Mouse (Mus musculus) cerebellum, adult 2 months (tissue): ENCODE data around the gene Jmjd4. TPM values are rescaled to one million over a fixed set of nuclear protein-coding genes. Genes with fewer than 3 reads are reported as not detected.

Source experiments
- DNase-seq, 2 experiments: peaks; one replicate each; pipeline ENCODE4 v3.0.0; 2021
- H3K27ac ChIP-seq: fragments of 200-500 bp; 2 replicates; pipeline ENCODE4 v1.5.1; 2012; ENCODE audit warnings: low read length, control low read depth, inconsistent platforms; ENCODE audit not compliant: insufficient read depth
- H3K27me3 ChIP-seq: fragments of 200-500 bp; 2 replicates; pipeline ENCODE4 v1.6.1; 2012; ENCODE audit warnings: inconsistent platforms, mild to moderate bottlenecking, low read length, moderate library complexity; ENCODE audit not compliant: control insufficient read depth, insufficient read depth
- H3K4me1 ChIP-seq: fragments of 200-500 bp; 2 replicates; pipeline ENCODE4 v1.6.1; 2011; ENCODE audit warnings: low read length; ENCODE audit not compliant: control insufficient read depth, insufficient read depth
- H3K4me3 ChIP-seq: fragments of 200-500 bp; replicated peaks from 2 replicates; pipeline ENCODE3; 2011; ENCODE audit warnings: mild to moderate bottlenecking, low read depth, low read length, control low read depth; ENCODE audit not compliant: insufficient read depth
- CTCF ChIP-seq: fragments of 200-500 bp; IDR thresholded peaks from 2 replicates; pipeline ENCODE4 v1.5.1; 2011; ENCODE audit warnings: low read depth, mild to moderate bottlenecking, control low read depth, low read length, moderate library complexity, borderline replicate concordance; ENCODE audit not compliant: insufficient read depth
- POLR2A ChIP-seq: fragments of 200-500 bp; IDR thresholded peaks from 2 replicates; pipeline ENCODE4 v1.6.1; 2011; ENCODE audit warnings: low read length, control low read depth, borderline replicate concordance; ENCODE audit not compliant: insufficient read depth
- WGBS: fragments of 180-500 bp; shearing (Covaris S2); methylation state at CpG from one replicate; pipeline ENCODE4 v1.1.7; 2018; 5-methylcytosine and 5-hydroxymethylcytosine counted together
- polyA plus RNA-seq: library from polyadenylated mRNA; depleted of rRNA; stranded (reverse); fragments of >200 nt; gene quantifications from 2 replicates; pipeline ENCODE4 v1.2.3, GENCODE M21; 2012; rRNA removed

The Jmjd4 gene
- polyA plus RNA-seq, 1 experiment = 11.6 TPM

GRCm38 (mm10) chr11:59505839-59506712 is 56.2 kb downstream of the Jmjd4 start:
- DNase-seq = peak; percentile 86 to 88
- TF ChIP-seq CTCF (no peak), POLR2A (peak; percentile 45; the same call in 1 of the 2 replicates)
- H3K27me3 ChIP-seq = no peaks in the 10 kb centered on the region
- under 1% methylated on average over 66 of the region's 71 CpGs for WGBS
- peak overlapping the region; percentile 65 for H3K4me3 ChIP-seq
- H3K4me1 ChIP-seq = peaks cover 12% of the 10 kb centered on the region; the same call in 1 of the 2 replicates
- H3K27ac ChIP-seq = peak overlapping the region; percentile 59

GRCm38 (mm10) chr11:59506713-59507074 is 56.8 kb downstream of the Jmjd4 start:
- Histone ChIP-seq H3K4me1 (peaks cover 12% of the 10 kb centered on the region; the same call in 1 of the 2 replicates), H3K27ac (peak overlapping the region; percentile 59), H3K27me3 (no peaks in the 10 kb centered on the region), H3K4me3 (peak overlapping the region; percentile 65)
- TF ChIP-seq CTCF = 0 out of 2 replicates have a peak, but pooled peaks have one; percentile 3
- TF ChIP-seq POLR2A = no peak
- no peak for DNase-seq
- WGBS = under 1% methylated on average over 14 of the region's 14 CpGs

Other genes with a start within 250 kb of the Jmjd4 start
- 53.9 and 57.3 TPM in 2 replicates for gene Mrpl55, start 247.6 kb upstream of the Jmjd4 start, polyA plus RNA-seq
- 28.4 and 29.6 TPM in 2 replicates for gene 2310033P09Rik, start 241.7 kb upstream of the Jmjd4 start, polyA plus RNA-seq
- gene Arf1, start 221.8 kb upstream of the Jmjd4 start, polyA plus RNA-seq = 514 and 515 TPM in 2 replicates
- not detected in 2 replicates for gene Wnt3a, start 159.3 kb upstream of the Jmjd4 start, polyA plus RNA-seq
- gene Wnt9a, start 143.1 kb upstream of the Jmjd4 start, polyA plus RNA-seq = 0.67 and 0.79 TPM in 2 replicates
- 0.11 TPM in 1 of 2 replicates, not detected in the other for gene Prss38, start 74.4 kb upstream of the Jmjd4 start, polyA plus RNA-seq
- gene Snap47, start 1.1 kb downstream of the Jmjd4 start, polyA plus RNA-seq = 445 and 459 TPM in 2 replicates
- gene Zfp867, start 22.4 kb downstream of the Jmjd4 start, polyA plus RNA-seq = 4.5 and 4.9 TPM in 2 replicates
- gene Zkscan17, start 76.7 kb downstream of the Jmjd4 start, polyA plus RNA-seq = 12.4 and 13.1 TPM in 2 replicates
- 0.26 and 0.73 TPM in 2 replicates for gene Nlrp3, start 91.5 kb downstream of the Jmjd4 start, polyA plus RNA-seq
- not detected in 2 replicates for gene Olfr222, start 126.2 kb downstream of the Jmjd4 start, polyA plus RNA-seq
- gene Olfr223, start 143.2 kb downstream of the Jmjd4 start, polyA plus RNA-seq = not detected in 2 replicates
- gene Mprip, start 211.3 kb downstream of the Jmjd4 start, polyA plus RNA-seq = 158 and 160 TPM in 2 replicates